Mouse (Mus musculus) G1E (cell line): ENCODE data around the gene Zfp459.

Experiments
- CTCF ChIP-seq: IDR thresholded peaks from 2 replicates; pipeline ENCODE4 v1.5.1; 2012; ENCODE audit warnings: low read depth, low read length, inconsistent platforms, mixed read lengths
- GATA1 ChIP-seq: IDR thresholded peaks from 2 replicates; pipeline ENCODE4 v1.6.1; 2012; ENCODE audit warnings: borderline replicate concordance, low read length, inconsistent platforms, mixed read lengths
- GATA2 ChIP-seq: IDR thresholded peaks from 2 replicates; pipeline ENCODE4 v1.6.1; 2012; ENCODE audit warnings: low read depth, low read length, inconsistent platforms, borderline replicate concordance
- POLR2AphosphoS5 ChIP-seq: IDR thresholded peaks from 2 replicates; pipeline ENCODE4 v1.6.1; 2012; ENCODE audit warnings: low read depth, low read length, inconsistent platforms; ENCODE audit not compliant: insufficient replicate concordance
- TAL1 ChIP-seq: conservative IDR thresholded peaks from 2 replicates; pipeline ENCODE4 v1.6.1; 2012; ENCODE audit warnings: low read depth, low read length, inconsistent platforms, mixed read lengths

DNA sequence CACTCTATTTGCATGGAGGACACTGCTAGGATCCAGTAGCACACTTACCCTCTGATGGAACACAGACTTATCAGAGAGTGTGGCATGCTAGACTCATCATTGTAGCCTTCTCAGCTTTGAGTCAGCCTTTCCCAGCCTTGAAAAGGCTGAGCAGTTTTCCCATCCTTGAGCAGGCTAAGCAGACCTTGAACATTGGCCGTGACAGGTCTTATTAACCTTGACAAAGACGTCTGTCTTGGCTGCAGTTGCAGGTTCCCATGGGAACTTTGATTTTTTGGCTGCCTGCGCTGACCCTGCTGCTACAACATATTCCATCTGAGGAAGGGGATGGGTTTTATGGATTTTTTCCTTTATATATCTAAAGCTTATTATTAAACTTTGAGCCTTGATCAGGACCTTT, 6.9 kb upstream of the Zfp459 start:
- TF ChIP-seq CTCF = no peak
- no peak for TF ChIP-seq TAL1
- TF ChIP-seq POLR2AphosphoS5 = no peak
- TF ChIP-seq GATA1 = no peak
- TF ChIP-seq GATA2 = no peak
